Mouse (Mus musculus): ENCODE data around the gene Rem1. TPM values are rescaled to one million over a fixed set of nuclear protein-coding genes. Genes with fewer than 3 reads are reported as not detected.
"Not testable (repeated sequence)": the region's sequence is repeated elsewhere in the genome, so short reads cannot be mapped to it uniquely, and the experiment has no call there.

Rem1 gene
- polyA plus RNA-seq, 1 experiment from 2014 or later: 0.60 TPM

GRCm38 (mm10) chr2:152634311-152634710, 7.6 kb downstream of the Rem1 start:
- H3K4me3 ChIP-seq: no peak overlapping the region
- H3K36me3 ChIP-seq (replicated peaks): no peaks in the 10 kb centered on the region
- no peak for DNase-seq (ENCODE audit: low spot score)
- WGBS: 79% methylated on average over 29 of the region's 29 CpGs
- H3K27me3 ChIP-seq (replicated peaks; ENCODE audit: low read depth, poor library complexity, severe bottlenecking): peaks cover 49% of the 10 kb centered on the region
- no peaks in the 10 kb centered on the region for H3K9me3 ChIP-seq
- H3K4me1 ChIP-seq: peaks cover 20% of the 10 kb centered on the region
- no peak overlapping the region for H3K27ac ChIP-seq (replicated peaks)

GRCm38 (mm10) chr2:152636246-152637005, 9.7 kb downstream of the Rem1 start:
- WGBS: 83% methylated on average over 23 of the region's 23 CpGs
- peaks cover 29% of the 10 kb centered on the region for H3K4me1 ChIP-seq
- no peak overlapping the region for H3K4me3 ChIP-seq
- H3K27me3 ChIP-seq (replicated peaks; ENCODE audit: low read depth, poor library complexity, severe bottlenecking): peaks cover 34% of the 10 kb centered on the region
- H3K27ac ChIP-seq (replicated peaks): no peak overlapping the region
- no peaks in the 10 kb centered on the region for H3K9me3 ChIP-seq
- no peaks in the 10 kb centered on the region for H3K36me3 ChIP-seq (replicated peaks)
- no peak for DNase-seq (ENCODE audit: low spot score)

DNA sequence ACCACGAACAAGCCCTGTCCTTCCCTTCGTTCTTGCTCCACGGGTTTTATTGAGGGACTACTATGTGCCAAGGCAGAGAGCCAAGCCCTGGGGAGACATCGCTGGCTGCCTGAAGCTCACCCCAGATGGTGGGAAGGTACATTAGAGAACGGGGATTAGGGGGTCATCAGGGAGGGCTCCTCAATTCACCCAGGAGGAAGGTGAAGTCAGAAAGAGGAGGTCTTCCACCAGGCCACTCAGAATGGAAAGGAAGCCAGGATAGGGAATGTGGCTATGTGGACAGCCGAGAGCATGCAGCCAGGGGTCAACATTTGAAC, 10.2 kb downstream of the Rem1 start:
- Histone ChIP-seq H3K4me3 (no peak overlapping the region), H3K27me3 (replicated peaks; ENCODE audit: low read depth, poor library complexity, severe bottlenecking) (peaks cover 30% of the 10 kb centered on the region), H3K27ac (replicated peaks) (no peak overlapping the region), H3K9me3 (no peaks in the 10 kb centered on the region), H3K4me1 (peaks cover 29% of the 10 kb centered on the region), H3K36me3 (replicated peaks) (no peaks in the 10 kb centered on the region)
- WGBS: 86% methylated on average over 6 of the region's 6 CpGs
- no peak for DNase-seq (ENCODE audit: low spot score)

DNA sequence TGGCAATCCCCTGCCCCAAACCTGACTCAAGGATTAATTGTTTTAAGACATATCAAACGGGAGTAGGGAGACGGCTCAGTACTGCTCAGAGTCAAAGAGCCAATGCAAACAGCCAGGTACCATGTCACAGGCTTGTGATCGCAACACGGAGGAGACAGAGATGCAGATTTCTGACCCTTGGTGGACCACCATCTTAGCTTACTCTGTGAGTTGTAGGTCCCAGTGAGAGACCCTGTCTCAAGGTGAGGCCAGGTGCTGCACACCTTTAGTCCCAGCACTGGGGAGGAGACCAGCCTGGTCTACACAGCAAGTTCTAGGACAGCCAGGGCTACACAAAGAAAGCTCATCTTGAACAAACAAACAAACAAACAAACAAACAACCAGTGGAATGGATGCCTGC, 10.6 kb downstream of the Rem1 start:
- Histone ChIP-seq H3K9me3 (no peaks in the 10 kb centered on the region), H3K27ac (replicated peaks) (no peak overlapping the region), H3K27me3 (replicated peaks; ENCODE audit: low read depth, poor library complexity, severe bottlenecking) (peaks cover 26% of the 10 kb centered on the region), H3K4me1 (peaks cover 29% of the 10 kb centered on the region), H3K4me3 (no peak overlapping the region), H3K36me3 (replicated peaks) (no peaks in the 10 kb centered on the region)
- 89% methylated on average over 4 of the region's 4 CpGs for WGBS
- DNase-seq (ENCODE audit: low spot score): no peak

DNA sequence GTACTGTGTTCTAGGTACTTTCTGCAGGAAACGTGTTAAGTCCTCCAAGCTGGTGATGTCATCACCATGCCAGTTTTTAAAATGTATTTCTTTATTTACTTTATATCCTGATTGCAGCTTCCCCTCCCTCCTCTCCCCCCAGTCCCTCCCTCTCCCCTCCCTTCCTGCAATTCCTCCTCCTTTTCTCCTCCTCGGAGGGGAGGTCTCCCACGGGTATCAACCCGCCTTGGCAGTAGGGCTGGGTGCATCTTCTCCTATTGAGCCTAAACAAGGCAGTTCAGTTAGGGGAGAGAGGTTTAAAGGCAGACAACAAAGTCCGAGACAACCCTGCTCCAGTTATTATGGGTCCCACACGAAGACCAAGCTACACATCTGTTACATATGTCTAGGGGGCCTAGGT, 12.1 kb downstream of the Rem1 start:
- Histone ChIP-seq H3K9me3 (no peaks in the 10 kb centered on the region), H3K36me3 (replicated peaks) (no peaks in the 10 kb centered on the region), H3K4me3 (no peak overlapping the region), H3K27me3 (replicated peaks; ENCODE audit: low read depth, poor library complexity, severe bottlenecking) (peaks cover 13% of the 10 kb centered on the region), H3K4me1 (peaks cover 20% of the 10 kb centered on the region), H3K27ac (replicated peaks) (no peak overlapping the region)
- no peak for DNase-seq (ENCODE audit: low spot score)
- 67% methylated on average over 6 of the region's 6 CpGs for WGBS

DNA sequence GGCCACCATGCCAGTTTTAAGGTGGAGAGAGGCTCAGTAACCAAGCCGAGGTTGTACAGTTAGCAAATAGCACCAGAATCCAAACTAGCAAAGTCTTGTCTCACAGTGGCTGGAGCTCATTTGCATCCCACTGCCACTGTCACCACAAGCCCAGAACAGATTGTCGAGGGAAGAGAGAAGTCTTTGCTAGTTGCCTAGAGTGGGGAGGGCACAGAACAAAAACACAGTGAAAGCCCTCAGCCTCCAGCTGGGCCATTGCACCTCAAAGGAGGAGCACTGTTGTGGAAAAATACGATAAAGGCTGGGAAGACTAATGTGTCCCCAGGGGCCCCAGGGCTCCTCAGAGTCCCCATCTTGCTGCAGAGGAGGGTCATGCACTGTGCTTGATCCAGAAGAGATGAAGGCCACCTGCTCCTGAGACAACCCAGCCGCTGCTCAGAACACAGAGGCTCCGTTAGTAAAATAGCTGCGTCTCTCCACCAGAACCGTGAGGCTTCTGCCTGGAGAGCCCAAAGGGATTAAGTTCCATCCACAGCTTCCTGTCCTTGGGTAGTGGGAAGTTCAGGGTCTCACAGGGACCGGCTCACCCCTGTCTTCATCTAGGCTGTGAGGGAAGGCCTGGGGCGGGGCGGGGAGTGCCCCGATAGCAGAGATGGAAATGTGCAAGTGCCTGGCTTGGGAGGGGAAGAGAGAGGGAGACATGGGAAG, 12.8 kb downstream of the Rem1 start:
- H3K9me3 ChIP-seq: no peaks in the 10 kb centered on the region
- 22% methylated on average over 11 of the region's 11 CpGs for WGBS

DNA sequence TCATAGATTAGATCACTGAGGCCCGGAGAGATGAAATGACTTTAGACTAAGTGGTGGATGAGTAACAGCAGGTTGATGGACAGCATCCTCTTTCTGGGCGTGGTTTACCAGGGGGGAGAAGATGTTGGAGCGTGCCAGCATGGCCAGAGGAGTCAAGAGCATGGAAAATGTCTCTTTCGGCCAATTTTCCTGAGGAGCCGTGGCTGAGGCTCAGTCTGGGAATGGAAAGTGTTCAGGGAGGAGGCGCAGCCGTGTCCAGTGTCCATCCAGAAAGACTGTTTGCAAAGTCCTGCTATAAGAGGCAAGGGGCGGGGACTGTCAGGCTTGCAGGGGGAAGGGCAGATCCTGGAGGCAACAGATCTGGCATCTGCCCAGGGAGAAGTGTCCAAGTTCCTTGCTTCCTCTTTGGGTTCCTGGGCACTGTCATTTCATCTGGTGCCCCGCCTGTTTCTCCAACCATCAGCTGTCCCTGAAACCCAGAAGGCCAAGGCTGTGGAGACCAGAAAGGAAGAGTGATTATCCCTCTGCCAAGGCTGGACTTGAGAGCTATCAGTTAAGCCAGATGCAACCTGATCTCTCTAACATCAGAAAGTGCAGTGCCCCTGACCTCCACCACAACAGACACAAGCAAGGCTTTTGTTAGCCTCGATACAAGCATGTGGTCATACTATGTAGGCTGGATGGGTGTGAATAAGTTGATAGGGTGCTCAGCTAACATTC, 26.3 kb downstream of the Rem1 start:
- H3K36me3 ChIP-seq (replicated peaks): no peaks in the 10 kb centered on the region
- H3K27ac ChIP-seq (replicated peaks): no peak overlapping the region
- no peak for DNase-seq (ENCODE audit: low spot score)
- H3K9me3 ChIP-seq: no peaks in the 10 kb centered on the region
- peaks cover 16% of the 10 kb centered on the region for H3K4me1 ChIP-seq
- no peak overlapping the region for H3K4me3 ChIP-seq
- WGBS: 70% methylated on average over 10 of the region's 10 CpGs
- no peaks in the 10 kb centered on the region for H3K27me3 ChIP-seq (replicated peaks; ENCODE audit: low read depth, poor library complexity, severe bottlenecking)

More for the DNA sequence above, 12.8 kb downstream of the Rem1 start:
- peaks cover 9% of the 10 kb centered on the region for H3K27me3 ChIP-seq (replicated peaks; ENCODE audit: low read depth, poor library complexity, severe bottlenecking)
- no peak overlapping the region for H3K4me3 ChIP-seq
- H3K27ac ChIP-seq (replicated peaks): peak overlapping the region; percentile 55; the same call in 1 of the 2 replicates
- no peaks in the 10 kb centered on the region for H3K36me3 ChIP-seq (replicated peaks)
- peak; percentile 20 for DNase-seq (ENCODE audit: low spot score)
- H3K4me1 ChIP-seq: peaks cover 20% of the 10 kb centered on the region

DNA sequence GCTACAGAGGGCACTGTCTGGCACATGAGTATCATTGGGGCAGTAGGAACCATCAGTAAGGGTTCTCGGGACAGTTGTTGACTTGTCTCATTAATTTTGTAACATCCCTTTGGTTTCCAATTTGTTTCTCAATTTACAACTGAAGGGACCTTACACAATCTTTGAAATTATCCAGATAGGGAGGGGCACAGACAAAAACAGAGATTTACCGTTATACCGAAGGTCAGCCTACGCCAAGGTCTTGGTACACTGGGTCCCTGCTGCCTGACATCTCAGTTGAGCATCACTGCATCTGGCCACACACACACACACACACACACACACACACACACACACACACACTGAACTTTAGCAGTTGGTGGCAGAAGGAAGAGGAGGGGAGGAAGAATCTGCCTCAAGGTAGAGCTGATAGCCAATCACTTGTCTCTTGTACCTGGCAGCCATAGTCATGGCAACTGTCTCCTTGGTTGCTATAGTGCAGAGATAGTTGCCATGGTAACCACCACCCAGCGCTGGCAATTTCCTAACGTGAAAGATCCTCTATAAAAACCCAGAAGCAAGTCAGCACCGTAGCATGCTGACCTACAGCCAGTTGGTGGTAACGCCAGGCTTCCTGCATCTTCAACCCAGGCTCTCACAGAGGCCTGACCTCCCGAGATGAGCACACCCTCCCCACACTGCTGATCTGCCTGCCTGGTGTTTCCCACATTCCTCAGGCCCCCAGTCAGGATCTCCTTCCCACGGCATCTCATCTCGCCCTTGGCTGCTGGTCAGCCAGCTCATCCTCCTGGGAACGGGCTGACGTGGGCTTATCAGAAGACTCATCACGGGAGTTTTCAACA, 27.3 kb downstream of the Rem1 start:
- no peak overlapping the region for H3K4me3 ChIP-seq
- H3K36me3 ChIP-seq (replicated peaks): no peaks in the 10 kb centered on the region
- H3K9me3 ChIP-seq: no peaks in the 10 kb centered on the region
- DNase-seq (ENCODE audit: low spot score): no peak
- peaks cover 16% of the 10 kb centered on the region for H3K4me1 ChIP-seq
- 56% methylated on average over 14 of the region's 14 CpGs for WGBS
- no peaks in the 10 kb centered on the region for H3K27me3 ChIP-seq (replicated peaks; ENCODE audit: low read depth, poor library complexity, severe bottlenecking)
- no peak overlapping the region for H3K27ac ChIP-seq (replicated peaks)

DNA sequence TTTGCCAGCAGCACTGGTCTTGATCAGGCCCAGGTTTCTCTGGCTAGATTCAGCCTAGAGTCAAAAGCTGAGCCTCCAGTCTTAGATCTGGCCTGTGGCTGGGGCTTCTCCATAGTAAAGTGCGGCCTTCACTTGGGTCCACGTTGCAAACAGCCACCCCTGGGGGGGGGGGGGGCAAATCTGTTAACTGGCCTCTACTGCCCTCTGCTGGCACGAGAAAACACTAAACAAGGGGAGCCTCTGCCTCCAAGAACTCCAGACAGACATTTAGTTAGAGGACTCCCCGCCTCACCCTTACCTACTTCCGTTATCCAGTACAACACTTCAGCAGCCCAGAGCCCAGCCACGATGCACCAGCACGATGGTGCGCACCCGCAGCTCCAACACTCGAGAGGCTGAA, 30.6 kb downstream of the Rem1 start:
- no peak overlapping the region for H3K27ac ChIP-seq (replicated peaks)
- H3K4me1 ChIP-seq: peaks cover 14% of the 10 kb centered on the region
- DNase-seq (ENCODE audit: low spot score): peak; percentile 38
- H3K27me3 ChIP-seq (replicated peaks; ENCODE audit: low read depth, poor library complexity, severe bottlenecking): no peaks in the 10 kb centered on the region
- no peak overlapping the region for H3K4me3 ChIP-seq
- 0 out of 2 replicates have a peak, but pooled peaks cover 2% of the 10 kb centered on the region for H3K9me3 ChIP-seq
- H3K36me3 ChIP-seq (replicated peaks): no peaks in the 10 kb centered on the region
- WGBS: 60% methylated on average over 10 of the region's 10 CpGs

- Histone ChIP-seq H3K9me3 (0 out of 2 replicates have a peak, but pooled peaks cover 2% of the 10 kb centered on the region), H3K27ac (replicated peaks) (no peak overlapping the region), H3K36me3 (replicated peaks) (no peaks in the 10 kb centered on the region), H3K27me3 (replicated peaks; ENCODE audit: low read depth, poor library complexity, severe bottlenecking) (no peaks in the 10 kb centered on the region), H3K4me1 (no peaks in the 10 kb centered on the region), H3K4me3 (no peak overlapping the region)
- WGBS: 81% methylated on average over 6 of the region's 6 CpGs
- no peak for DNase-seq (ENCODE audit: low spot score)
Measured at GRCm38 (mm10) chr2:152661163-152661562, 34.4 kb downstream of the Rem1 start.

DNA sequence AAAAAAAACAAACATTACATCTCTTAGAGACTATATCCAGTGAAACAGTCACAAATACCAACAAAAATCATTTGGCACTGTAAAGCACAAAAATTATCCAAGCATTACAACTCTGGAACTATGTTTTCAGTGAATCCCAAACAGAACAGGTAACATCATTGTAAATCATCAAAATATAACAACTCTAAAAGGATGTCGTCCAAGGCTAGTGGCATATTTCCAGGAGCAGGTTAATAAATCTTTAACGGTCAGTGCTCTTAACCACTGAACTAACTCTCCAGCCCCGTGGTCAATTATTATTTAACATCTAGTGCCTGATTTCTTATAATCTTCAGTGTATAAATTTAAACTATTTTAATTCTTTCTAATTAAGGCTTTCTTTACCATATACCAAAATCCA, 39.4 kb downstream of the Rem1 start:
- H3K9me3 ChIP-seq; H3K36me3 ChIP-seq (replicated peaks); H3K27ac ChIP-seq (replicated peaks); H3K4me3 ChIP-seq; H3K27me3 ChIP-seq (replicated peaks; ENCODE audit: low read depth, poor library complexity, severe bottlenecking); DNase-seq (ENCODE audit: low spot score): not testable (repeated sequence)
- WGBS: 87% methylated on average over 3 of the region's 3 CpGs
- H3K4me1 ChIP-seq: peaks cover 15% of the 10 kb centered on the region

- under 1% methylated on average over 35 of the region's 35 CpGs for WGBS
- H3K4me1 ChIP-seq: peaks cover 40% of the 10 kb centered on the region
- no peaks in the 10 kb centered on the region for H3K27me3 ChIP-seq (replicated peaks; ENCODE audit: low read depth, poor library complexity, severe bottlenecking)
- H3K36me3 ChIP-seq (replicated peaks): peaks cover 33% of the 10 kb centered on the region
- peak; percentile 96 for DNase-seq (ENCODE audit: low spot score)
- H3K9me3 ChIP-seq: no peaks in the 10 kb centered on the region
- H3K4me3 ChIP-seq: peak within 1 kb of the TSS; percentile 99
- H3K27ac ChIP-seq (replicated peaks): peak within 1 kb of the TSS; percentile 99
Measured at GRCm38 (mm10) chr2:152669256-152669638, 42.5 kb downstream of the Rem1 start, which contains the start of gene H13. Gene H13 (plus strand): TSS chr2:152669461.
